14 mouse cellular contexts compared by ENCODE assay signal in the genomic region with DNA sequence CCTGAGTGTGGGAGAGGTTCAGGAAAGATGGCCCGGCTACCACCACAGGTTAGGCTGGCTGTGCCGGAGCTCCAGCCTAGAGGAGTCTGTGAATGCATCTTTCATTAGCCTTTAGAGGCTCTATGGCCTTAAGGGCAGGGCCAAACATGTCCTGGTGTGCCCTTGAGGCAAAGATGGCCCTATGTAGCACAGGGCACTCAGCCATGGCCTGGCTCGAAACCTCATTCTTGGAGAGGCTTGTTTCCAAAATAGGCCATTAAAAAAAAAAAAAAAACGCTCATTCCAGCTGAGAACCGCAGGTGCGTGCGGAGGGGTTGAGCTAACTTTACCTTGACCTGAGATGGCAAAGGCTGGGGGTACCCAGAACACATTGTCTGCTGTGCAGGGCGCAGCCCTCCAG. TPM values are rescaled to one million over a fixed set of nuclear protein-coding genes. Genes with fewer than 3 reads are reported as not detected.
"Had no signal": no experiment of that assay in that cellular context is flagged by ENCODE, and none has a peak within 500 bp of the region (broad histone marks: within the 10 kb centered on the region; RNA-seq: fewer than 3 reads in every experiment).

No protein-coding gene starts in this region.

- H3K4me2 ChIP-seq: limb, embryonic 13.5 days; liver, embryonic 11.5 days; liver, embryonic 15.5 days had no signal

- H3K9ac ChIP-seq: limb, embryonic 13.5 days; liver, embryonic 15.5 days had no signal

- H3K27ac ChIP-seq: left cerebral cortex, adult 2 months; limb, embryonic 13.5 days; liver, embryonic 15.5 days had no signal

- ATAC-seq: lung, postnatal 0 days; midbrain, embryonic 16.5 days had no signal

- H3K4me3 ChIP-seq: left cerebral cortex, adult 2 months; limb, embryonic 13.5 days; liver, embryonic 15.5 days had no signal

- DNase-seq: kidney, adult 18-20 months; kidney, postnatal 14 days; lung, adult 2 months; lung, postnatal 36 days; right cerebral cortex, adult 18-20 months; right cerebral cortex, postnatal 25 days; thymus, postnatal 36 days had no signal

- H3K4me1 ChIP-seq: liver, embryonic 15.5 days had no signal

- H3K27me3 ChIP-seq: limb, embryonic 13.5 days; liver, embryonic 15.5 days had no signal

- H3K9me3 ChIP-seq: limb, embryonic 13.5 days; liver, embryonic 15.5 days had no signal

RNA-seq across cellular contexts. Expression of a gene that starts 8.6 kb away (rescaled TPM):
- total RNA-seq: megakaryocyte progenitor cell, adult 5-6 weeks had no signal
